Mouse (Mus musculus) lung, adult 2 months (tissue): ENCODE results near the gene L3mbtl1. TPM values are rescaled to one million over a fixed set of nuclear protein-coding genes. Genes with fewer than 3 reads are reported as not detected.

Source experiments
- DNase-seq: peaks from one replicate; pipeline ENCODE4 v3.0.0; 2022
- H3K4me1 ChIP-seq: fragments of 200-500 bp; 2 replicates; pipeline ENCODE4 v1.6.1; 2011; ENCODE audit warnings: low read length; ENCODE audit not compliant: control insufficient read depth, insufficient read depth
- H3K4me3 ChIP-seq: fragments of 200-500 bp; replicated peaks from 2 replicates; pipeline ENCODE3; 2011; ENCODE audit warnings: low read depth, mild to moderate bottlenecking, control low read depth, low read length; ENCODE audit errors: extremely low read depth
- CTCF ChIP-seq: fragments of 200-500 bp; IDR thresholded peaks from 2 replicates; pipeline ENCODE4 v1.5.1; 2011; ENCODE audit warnings: mild to moderate bottlenecking, low read length, control low read depth; ENCODE audit not compliant: insufficient read depth
- POLR2A ChIP-seq: fragments of 200-500 bp; IDR thresholded peaks from 2 replicates; pipeline ENCODE4 v1.6.1; 2011; ENCODE audit warnings: low read depth, mild to moderate bottlenecking, control low read depth, low read length, borderline replicate concordance; ENCODE audit errors: extremely low read depth
- WGBS: fragments of 180-500 bp; shearing (Covaris S2); methylation state at CpG from one replicate; pipeline ENCODE4 v1.1.7; 2018; 5-methylcytosine and 5-hydroxymethylcytosine counted together
- polyA plus RNA-seq: library from polyadenylated mRNA; depleted of rRNA; stranded (reverse); fragments of >200 nt; gene quantifications from 2 replicates; pipeline ENCODE4 v1.2.3, GENCODE M21; 2012; rRNA removed

Gene L3mbtl1
- polyA plus RNA-seq, 1 experiment, result 0.30 TPM

DNA sequence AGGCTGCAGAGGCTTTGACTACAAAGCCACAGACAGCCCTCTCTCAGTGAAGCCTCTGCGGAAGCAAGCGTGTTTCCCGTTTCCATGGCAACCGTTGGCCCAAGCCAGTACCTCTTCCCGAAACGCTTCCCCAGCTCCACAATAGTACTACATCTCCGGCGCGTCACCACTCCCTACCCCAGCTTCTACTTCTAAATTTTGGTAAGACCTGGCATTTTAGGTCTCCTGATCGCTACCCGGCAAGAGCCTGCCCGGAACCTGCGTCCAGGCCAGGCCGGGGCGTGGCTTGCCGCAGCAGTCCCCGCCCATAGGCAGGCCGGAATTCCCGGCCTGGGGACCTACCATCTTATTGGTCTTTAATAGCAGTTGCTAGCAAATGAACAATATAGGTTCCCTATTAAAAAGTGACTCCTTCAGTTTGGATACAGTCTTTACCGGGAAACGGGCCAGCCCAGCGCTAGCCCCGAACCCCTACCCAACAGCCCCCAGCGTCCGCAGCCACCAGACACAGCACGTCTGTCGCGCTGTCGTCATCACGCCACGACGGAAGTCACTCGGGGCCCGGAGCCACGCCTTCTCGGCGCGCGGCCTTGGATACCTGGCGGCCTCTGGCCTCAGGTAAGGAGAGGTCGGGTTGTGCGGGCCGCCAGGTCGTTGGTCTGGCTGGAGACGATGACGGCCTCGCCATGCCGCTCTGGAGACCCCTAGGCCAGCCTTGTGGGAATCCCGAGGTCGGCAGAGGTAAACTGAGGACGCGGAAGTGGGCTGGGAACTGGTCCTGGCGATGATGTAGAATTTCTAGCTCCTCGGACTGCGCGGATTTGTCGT is 73.9 kb downstream of the L3mbtl1 start, which contains the start of gene Ift52:
Gene Ift52 (plus strand): TSS at position 439 of the 828 bp plus-strand sequence.
- peaks cover 6% of the 10 kb centered on the region; the same call in 1 of the 2 replicates for H3K4me1 ChIP-seq
- TF ChIP-seq POLR2A, result peak; percentile 70; the same call in 1 of the 2 replicates
- TF ChIP-seq CTCF, result no peak
- peak; percentile 94 for DNase-seq
- under 1% methylated on average over 57 of the region's 57 CpGs for WGBS
- H3K4me3 ChIP-seq, result peak within 1 kb of the TSS; percentile 84

Other genes starting within 250 kb of the L3mbtl1 start
- gene Srsf6, start 11.9 kb upstream of the L3mbtl1 start, polyA plus RNA-seq, result 75.3 and 87.2 TPM in 2 replicates
- 0.05 and 0.11 TPM in 2 replicates for gene Sgk2, start 43.9 kb downstream of the L3mbtl1 start, polyA plus RNA-seq
- gene Ift52, start 73.9 kb downstream of the L3mbtl1 start, polyA plus RNA-seq, result 17.9 and 25.4 TPM in 2 replicates
- gene Mybl2, start 111.2 kb downstream of the L3mbtl1 start, polyA plus RNA-seq, result 1.5 and 1.8 TPM in 2 replicates
- gene Gtsf1l, start 144.4 kb downstream of the L3mbtl1 start, polyA plus RNA-seq, result 0.29 TPM in 1 of 2 replicates, not detected in the other